Mouse (Mus musculus): ENCODE results near the gene Ick.
"Not testable (repeated sequence)": the region's sequence is repeated elsewhere in the genome, so short reads cannot be mapped to it uniquely, and the experiment has no call there.

Gene Ick

DNA sequence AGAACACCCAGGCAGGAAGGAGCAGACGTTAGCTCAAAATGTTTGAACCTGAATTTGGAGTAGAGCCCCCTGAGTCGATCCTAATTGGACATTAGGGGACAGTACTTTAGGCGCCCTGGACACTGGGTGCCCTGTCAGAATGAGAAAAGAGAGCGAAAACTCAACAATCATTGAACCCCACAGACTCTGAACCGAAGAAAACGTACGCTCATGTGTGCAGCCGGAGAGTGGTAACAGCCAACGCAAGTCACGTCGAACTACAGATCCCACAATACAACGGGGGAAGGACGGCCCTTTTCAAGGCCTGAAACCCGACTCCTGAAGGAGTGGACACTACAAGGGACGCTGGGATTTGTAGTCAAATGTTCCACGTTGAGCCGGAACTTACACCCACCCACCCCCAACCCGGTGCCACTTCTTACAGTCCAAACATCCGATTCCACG lies at the start of gene Ick, which contains the start of gene Fbxo9:
TSS of gene Ick (plus strand) at position 397 of the 444 bp plus-strand sequence.
TSS of gene Fbxo9 (minus strand) at position 270 of the 444 bp plus-strand sequence.
- DNase-seq (ENCODE audit: extremely low read depth, low read depth): peak; percentile 96

DNA sequence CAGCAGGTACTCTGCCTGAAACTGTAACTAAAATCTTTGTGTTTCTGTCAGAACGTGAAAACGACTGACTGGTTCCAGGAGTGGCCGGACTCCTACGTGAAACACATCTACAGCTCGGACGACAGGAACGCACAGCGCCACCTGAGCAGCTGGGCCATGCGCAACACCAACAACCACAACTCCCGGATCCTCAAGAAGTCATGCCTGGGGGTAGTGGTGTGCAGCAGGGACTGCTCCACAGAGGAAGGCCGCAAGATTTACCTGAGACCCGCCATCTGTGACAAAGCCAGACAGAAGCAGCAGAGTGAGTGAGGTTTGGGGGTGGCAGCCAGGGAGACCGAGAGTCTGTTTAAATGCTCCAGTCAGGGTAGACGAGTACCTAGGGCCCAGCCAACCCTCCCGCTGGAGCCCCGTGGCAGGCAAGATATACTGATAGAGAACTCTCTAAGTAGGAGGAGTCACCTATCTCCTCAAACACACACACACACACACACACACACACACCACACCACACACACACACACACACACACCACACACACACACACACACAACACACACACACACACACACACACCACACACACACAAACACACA lies 49.4 kb upstream of the Ick start:
- DNase-seq (ENCODE audit: extremely low read depth, low read depth): no peak

DNA sequence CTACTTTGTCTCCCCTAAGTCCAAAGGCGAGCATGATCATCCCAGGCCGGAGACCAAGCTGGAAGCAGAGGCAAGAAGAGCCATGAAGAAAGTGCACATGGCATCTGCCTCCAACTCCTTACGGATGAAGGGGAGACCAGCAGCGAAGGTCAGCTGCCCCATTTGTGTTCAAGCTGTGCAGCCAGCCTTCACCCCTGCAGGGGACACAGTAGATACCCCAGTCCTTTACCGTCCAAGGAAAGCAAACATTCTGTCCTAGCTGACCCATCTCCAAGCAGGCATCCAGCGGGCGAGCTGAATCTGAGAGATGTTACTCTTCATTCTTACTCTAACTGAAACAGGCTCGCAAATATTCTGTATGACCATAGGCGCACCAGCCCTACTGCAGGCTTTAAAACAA lies 46.6 kb upstream of the Ick start:
- DNase-seq (ENCODE audit: extremely low read depth, low read depth): no peak

DNA sequence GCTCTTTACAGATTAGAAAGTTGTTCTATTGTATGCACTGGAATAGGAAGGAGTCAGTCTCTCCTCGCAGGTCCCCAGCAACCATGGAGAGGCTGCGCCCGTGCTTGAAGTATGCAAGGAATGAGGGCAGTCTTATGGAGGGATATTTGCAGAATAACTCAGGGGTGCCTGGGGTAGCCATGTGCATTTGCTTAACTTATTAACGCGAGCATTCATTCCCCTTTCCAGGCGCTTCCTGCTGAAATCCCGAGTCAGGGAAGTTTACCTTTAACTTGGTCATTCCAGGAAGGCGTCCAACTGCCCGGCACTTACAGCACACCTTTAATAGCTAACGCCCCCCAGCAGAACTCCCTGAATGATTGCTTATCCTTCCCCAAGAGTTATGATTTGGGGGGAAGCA lies 44.9 kb upstream of the Ick start:
- DNase-seq (ENCODE audit: extremely low read depth, low read depth): no peak

DNA sequence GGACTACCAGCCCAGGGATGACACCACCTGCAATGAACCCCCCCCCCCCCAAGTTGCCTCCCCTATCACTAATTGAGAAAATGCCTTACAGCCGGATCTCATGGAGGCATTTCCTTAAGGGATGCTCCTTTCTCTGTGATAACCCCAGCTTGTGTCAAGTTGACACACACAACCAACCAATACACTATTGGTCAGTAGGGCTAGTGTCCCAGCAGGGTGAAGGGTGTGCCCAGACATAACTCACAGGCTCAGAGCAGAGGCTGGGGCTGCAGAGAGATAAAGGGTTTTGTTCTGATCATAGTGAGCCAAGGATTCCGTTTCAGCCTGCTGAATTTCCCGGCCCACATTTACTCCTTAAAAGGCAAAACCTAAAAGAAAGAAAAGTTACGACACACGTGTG lies 38.5 kb upstream of the Ick start:
- DNase-seq (ENCODE audit: extremely low read depth, low read depth): no peak

DNA sequence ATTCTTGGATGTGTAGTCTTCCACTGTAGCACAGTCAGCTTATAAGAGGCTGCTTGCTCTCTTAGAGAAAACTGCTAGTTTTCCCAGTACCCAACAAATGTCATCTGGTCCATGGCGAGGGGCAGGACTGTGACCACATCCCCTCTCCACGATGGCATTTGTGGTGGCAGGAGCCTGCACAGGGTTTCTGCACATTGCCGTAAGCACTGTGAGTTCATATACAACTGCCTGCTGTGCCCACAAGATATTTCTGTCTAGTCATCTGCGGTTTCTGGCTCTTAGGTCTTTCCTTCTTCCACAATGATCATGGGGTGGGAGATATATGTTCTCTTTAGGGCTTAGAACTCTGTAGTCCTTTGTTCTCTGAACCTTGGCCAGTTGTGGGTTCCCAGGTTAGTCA lies 37.4 kb upstream of the Ick start:
- DNase-seq (ENCODE audit: extremely low read depth, low read depth): no peak

DNA sequence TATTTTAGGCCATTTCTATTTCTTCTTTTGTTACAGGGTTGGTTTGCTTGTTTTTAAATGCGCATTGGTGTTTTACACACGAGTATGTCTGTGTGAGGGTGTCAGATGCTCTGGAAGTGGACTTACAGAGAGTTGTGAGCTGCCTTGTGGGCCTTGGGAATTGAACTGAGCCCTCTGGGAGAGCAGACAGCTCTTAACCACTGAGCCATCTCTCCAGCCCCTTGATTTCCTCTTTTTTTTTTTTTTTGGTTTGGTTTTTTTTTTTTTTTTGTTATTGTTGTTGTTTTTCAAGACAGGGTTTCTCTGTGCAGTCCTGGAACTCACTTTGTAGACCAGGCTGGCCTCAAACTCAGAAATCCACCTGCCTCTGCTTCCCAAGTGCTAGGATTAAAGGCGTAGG lies 35.7 kb upstream of the Ick start:
- not testable (repeated sequence) for DNase-seq (ENCODE audit: extremely low read depth, low read depth)

DNA sequence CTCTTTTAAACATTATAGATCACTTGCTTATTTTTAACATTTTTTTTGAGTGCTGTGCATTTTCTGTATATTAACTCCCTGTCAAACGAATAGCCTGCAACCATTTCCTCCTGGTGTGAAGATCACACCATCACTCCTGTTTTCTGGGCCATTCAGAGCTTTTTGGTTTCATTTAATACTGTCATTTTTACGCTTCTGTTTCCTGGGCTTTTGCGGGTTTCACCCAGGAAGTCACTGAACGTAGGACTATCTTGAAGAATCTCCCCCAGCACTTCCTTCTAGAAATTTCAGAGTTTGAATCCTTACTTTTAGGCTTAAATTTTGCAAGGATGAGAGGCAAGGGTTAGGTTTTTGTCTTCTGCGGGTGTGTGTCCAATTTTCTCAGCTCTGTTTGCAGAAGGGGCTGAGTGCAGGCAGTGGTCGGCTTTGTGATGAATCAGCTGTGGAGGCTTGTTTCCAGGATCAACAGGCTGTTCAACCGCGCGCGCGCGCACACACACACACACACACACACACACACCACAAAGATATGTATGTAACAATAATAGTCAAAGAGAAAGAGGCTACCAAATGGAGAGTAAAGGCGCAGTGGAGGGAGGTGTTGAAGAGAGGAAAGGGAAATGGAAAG lies 35.2 kb upstream of the Ick start:
- DNase-seq (ENCODE audit: extremely low read depth, low read depth): no peak

DNA sequence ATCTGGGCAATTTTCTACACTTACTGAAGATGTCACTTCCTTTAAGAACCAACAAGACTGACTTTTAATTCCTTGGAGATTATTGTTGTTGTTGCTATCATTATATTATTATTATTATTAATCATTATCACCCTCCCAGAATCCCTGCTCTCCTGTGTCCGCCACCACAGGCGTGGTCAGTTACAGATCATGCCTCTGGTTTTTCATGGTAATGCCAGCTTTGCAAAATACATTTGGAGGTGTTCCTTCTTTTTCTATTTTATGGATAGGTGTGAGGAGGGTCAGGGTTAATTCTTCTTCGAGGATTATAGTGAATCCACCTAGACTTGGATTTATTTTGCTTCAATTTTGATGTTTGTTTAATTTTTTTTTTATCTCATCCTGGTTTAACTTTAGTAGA lies 33.7 kb upstream of the Ick start:
- DNase-seq (ENCODE audit: extremely low read depth, low read depth): no peak

DNA sequence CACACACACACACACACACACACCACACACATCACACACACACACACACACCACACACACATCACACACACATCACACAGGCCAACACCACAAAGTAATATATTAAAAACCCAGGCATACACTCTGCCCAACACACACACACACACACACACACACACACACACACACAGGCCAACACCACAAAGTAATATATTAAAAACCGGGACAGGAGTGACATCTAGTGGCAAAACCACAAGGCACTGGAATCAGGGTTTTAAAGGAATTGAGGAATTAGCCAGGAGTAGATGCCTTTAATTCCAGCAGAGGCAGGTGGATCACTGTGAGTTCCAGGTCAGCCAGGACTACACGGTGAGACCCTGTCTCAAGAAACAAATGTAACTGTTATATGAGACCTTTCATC lies 30.8 kb upstream of the Ick start:
- no peak for DNase-seq (ENCODE audit: extremely low read depth, low read depth)

DNA sequence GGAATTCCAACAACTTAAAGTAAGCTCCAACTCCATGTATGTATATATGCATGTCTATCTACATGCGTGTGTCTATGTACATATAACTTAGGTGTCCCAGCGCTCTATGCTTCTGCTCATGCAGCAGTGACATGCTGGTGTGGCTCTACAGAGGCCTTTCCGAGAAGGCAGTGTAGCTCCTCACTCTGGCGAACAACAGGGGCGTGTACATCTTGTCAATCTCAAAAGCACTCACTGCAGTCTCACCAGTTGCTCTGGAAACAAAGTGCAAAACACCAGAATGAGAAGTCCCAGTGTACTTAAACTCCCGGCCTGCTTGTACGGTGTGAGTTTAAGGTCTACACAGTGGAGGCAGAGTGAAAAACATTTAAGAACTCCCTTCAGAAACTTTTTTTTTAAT lies 27.2 kb upstream of the Ick start:
- no peak for DNase-seq (ENCODE audit: extremely low read depth, low read depth)

DNA sequence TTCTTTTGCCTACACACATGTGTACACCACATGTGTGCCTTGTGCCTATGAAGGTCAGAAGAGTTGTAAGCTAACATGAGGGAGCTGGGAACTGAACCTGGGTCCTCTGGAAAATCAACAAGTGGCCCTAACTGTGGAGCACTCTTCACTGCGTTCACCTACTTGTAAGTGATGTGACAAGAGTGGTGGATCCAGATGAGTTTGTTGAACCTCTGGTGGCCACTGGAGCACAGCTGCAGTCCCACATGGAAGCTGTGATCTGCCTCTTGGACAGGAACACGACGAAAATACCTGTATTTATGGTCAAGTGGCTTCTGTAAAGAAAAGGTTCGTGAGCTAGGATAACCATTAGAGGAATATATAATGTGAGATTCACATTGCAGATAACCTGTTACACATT lies 24.7 kb upstream of the Ick start:
- DNase-seq (ENCODE audit: extremely low read depth, low read depth): no peak

DNA sequence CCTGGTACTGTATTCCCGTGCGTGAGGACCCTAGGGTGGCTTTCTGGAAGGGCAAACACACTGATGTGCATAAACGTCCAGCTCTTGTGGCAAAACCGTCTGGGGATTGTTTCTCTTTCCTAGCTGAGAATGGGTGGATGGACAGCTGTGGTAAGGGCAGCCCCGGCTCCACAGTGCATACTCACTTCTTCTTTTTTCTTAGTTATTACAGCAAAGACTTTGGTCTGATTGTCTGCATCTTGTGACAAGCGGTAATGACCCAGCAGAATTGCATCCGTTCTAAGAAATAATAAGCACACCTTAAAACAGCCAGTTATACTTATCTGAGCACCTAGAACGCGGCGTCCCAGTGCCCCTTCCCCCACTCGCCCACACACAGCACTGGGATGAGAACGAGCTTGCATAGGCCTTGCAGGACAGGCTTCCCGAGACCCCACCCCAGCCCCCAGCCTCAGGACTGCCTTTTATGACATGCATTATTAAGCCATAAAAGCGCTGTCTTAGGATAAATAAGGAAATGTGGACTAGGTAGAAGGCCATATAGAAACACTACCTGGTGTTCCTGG lies 23.2 kb upstream of the Ick start:
- DNase-seq (ENCODE audit: extremely low read depth, low read depth): no peak

DNA sequence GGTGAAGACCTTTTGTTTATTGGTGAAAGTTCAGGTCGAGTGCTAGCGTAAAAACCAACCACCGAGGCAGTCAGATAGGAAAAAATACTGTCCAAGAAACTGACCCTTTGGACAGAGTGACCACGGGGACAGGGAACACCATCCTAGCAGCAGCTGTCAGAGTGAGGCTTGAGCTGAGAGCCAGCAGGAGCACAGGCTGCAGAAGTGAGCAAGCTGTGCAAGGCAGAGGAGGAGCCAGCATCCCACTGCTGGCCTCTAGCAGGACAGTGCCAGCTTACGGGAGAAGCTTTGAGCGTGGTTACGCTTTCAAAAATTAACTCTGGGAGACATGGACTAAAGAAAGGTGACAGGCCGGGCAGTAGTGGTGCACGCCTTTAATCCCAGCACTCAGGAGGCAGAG lies 21.2 kb upstream of the Ick start:
- no peak for DNase-seq (ENCODE audit: extremely low read depth, low read depth)

DNA sequence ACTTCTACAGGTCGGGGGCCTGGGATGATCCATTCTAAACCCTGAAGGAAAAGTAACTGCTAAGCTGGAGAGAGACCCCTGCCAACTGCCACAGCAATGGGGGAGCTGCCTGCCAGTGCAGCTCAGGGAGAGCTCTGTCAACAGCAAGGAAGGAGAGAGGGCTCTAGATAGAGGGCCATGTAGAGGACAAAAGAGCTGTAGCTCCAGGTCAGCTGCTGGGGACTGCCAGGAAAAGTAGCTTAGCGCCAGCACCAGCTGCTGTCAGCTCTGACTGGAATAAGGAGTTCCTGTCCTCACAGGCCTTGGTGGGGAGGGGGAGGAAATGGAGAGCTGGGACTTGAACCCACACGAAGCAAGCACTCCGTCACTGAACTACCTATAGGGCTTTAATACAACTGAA lies 20.5 kb upstream of the Ick start:
- no peak for DNase-seq (ENCODE audit: extremely low read depth, low read depth)

DNA sequence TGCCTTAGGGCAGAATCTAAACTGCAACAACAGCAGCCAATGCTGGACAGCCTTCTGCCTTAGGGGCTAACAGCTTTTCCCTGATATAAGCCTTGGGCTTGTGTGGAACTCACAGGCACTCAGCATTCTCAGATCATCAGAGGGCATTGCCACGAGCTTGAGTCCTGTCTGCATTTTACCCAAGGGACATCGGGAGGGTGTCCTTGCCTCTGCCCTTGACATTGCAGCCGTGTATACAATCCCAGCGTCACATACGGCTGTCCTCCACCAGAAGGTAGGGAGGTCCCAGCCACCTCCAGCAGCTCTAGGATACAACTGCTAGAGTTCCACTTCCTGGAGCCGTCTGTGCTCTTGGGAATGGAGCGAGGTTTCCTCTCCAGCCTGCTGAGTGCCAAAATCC lies 20.0 kb upstream of the Ick start:
- no peak for DNase-seq (ENCODE audit: extremely low read depth, low read depth)

DNA sequence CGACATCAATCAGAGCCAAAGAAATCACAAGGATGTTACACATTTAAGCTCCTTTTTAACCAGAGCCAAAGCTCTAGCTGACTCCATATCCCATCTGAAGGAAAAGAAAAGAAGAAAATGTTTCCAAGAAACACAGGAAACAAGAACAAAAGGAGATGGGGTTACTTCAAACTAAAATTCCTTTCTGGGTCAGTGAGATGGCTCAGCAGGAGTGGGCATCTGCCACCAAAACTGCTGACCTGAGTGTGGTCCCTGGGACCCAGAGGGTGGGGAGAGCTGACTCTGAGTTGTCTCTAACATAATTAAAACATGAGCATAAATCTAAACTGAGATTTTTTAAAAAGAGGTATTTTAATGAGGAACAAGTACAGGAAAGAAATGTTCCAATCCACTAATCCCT lies 19.1 kb upstream of the Ick start:
- DNase-seq (ENCODE audit: extremely low read depth, low read depth): no peak

DNA sequence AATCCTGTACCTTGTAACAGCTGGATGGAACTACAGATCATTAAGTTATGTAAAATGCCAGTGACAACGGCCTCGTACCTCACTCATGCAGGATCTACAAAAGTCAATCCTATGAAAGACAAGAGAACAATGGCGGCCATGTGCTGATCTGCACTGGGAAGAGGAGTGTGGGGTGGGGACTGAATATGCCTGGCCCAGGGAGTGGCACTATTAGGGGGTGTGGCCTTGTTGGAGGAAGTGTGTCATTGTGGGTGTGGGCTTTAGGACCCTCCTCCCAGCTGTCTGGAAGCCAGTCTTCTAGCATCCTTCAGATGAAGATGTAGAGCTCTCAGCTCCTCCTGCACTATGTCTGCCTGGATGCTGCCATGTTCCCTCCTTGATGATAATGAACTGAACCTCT lies 18.4 kb upstream of the Ick start:
- DNase-seq (ENCODE audit: extremely low read depth, low read depth): no peak

DNA sequence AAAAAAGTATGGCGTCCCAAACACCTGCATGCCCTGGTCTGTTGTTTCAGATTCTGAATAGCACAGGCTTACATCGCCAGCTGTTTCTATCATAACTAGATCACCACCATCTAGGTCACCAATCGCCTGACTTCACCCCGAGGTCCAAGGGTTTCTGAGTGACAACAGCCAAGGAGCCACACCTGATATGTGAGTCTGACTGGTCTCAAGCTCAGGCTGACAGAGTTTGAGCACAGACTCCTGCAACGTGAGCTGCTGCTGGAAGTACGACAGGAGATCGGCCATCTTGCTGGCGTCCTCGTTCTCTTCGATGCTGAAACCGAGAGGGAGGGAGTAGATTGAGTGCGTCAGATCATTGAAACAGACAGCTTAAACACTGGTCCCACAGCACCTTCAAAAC lies 13.3 kb upstream of the Ick start:
- no peak for DNase-seq (ENCODE audit: extremely low read depth, low read depth)

DNA sequence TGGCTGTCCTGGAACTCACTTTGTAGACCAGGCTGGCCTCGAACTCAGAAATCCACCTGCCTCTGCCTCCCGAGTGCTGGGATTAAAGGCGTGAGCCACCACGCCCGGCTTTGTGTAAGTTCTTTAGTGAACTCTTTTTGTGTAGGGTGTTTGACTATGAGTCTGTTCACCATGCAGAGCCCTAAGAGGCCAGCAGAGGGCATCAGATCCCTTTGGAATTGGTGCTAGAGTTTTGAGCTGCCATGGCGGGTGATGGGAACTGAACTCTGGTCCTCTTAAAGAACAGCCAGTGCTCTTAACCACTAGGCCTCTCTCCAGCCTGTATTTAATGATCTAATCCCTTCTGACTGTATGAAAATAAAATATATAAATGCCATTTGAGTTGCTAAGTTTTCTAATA lies 12.6 kb upstream of the Ick start:
- no peak for DNase-seq (ENCODE audit: extremely low read depth, low read depth)

DNA sequence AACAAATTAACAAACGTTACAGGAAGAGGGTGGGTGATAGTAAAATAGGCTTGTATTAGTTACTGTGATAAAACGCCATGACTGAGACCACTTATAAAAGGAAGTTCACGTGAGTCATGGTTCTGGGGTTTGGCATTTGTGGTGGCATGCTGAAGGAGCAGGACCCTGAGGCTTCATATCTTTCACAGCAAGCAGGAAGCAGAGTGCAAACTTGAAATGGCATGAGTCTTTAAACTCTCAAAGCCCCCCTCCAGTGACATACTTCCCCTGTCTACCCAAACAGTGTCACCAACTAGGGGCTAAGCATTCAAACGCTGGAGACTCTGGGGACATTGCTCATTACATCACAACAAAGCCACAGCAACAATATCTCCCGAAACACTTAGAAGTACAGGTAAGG lies 8.0 kb upstream of the Ick start:
- DNase-seq (ENCODE audit: extremely low read depth, low read depth): peak; percentile 92

DNA sequence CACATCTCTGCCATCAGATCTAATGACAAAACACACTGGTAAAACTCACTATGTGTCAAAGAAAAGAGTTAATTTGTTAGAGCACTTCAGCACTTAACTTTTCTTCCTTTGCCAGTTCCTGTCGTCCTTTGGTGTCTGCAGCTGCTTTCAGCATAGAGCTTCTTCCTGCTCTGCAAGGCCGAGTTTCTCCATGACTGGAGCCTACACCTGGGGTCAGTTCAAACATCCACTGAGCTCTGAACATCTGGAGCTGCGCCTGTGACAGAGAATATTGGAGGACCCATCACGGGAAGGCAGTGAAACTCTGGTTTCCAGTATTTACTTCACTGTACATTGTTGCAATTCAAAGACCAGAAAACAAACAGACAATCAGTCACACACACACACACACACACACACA lies 7.6 kb upstream of the Ick start:
- DNase-seq (ENCODE audit: extremely low read depth, low read depth): no peak

DNA sequence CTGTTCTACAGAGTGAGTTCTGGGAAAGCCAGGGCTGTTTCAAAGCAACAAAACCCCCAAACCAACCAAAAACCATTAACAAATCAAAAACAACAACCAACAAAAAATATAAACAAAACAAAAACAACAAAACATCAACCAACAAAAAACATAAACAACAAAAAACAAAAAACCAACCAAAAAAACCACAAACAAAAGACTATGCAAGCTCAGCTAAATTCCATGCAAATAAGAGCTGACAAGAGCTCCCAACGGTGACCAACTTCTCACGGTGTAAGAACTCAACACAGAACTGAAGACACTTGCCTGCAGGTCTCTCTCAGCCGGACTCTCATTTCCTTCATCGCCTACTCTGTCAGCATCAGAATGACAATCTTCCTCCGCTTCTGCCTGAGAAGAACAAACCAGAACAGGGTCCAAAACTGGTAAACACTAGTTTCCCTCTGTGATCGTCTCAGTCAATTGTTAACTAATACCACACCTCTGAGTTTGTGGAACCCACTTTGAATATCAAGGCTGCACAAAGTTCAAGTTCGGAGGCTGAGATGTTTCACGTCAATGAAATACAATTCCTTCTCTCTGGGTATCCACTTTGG lies 4.9 kb upstream of the Ick start:
- no peak for DNase-seq (ENCODE audit: extremely low read depth, low read depth)

Measured in MEL-GATA-1-ER (cell line).